Mouse (Mus musculus): Measurements from ENCODE around the gene Dusp10. TPM values are rescaled to one million over a fixed set of nuclear protein-coding genes. Genes with fewer than 3 reads are reported as not detected.

Dusp10 gene
- polyA plus RNA-seq, 1 experiment from 2014 or later, result 5.7 TPM

GRCm38 (mm10) chr1:184118586-184118985 is 105.5 kb downstream of the Dusp10 start:
- Histone ChIP-seq H3K9ac (replicated peaks) (no peak overlapping the region), H3K27me3 (no peaks in the 10 kb centered on the region), H3K4me3 (replicated peaks) (no peak overlapping the region), H3K4me1 (replicated peaks) (no peaks in the 10 kb centered on the region), H3K4me2 (replicated peaks) (no peak overlapping the region), H3K27ac (no peak overlapping the region), H3K36me3 (no peaks in the 10 kb centered on the region), H3K9me3 (no peaks in the 10 kb centered on the region)
- 93% methylated on average over 1 of the region's 1 CpGs for whole genome bisulfite sequencing
- no peak for ATAC-seq

Other genes with a start within 250 kb of the Dusp10 start
- gene 1700056E22Rik, start 21.0 kb downstream of the Dusp10 start, polyA plus RNA-seq (2015; fragmentation: Nextera tagmentation; extraction: Ambion mirVana), result 0.94 and 1.6 TPM in 2 replicates

All from midbrain, embryonic 13.5 days (tissue).